Mouse (Mus musculus) embryonic facial prominence, embryonic 15.5 days (tissue): Measurements from ENCODE around the gene Birc2. TPM values are rescaled to one million over a fixed set of nuclear protein-coding genes. Genes with fewer than 3 reads are reported as not detected.

Source experiments
- ATAC-seq: fragments of 200-750 bp; cut with Nextera tagmentation; 2 replicates; pipeline ENCODE4 v1.8.0; 2017; ENCODE audit warnings: low read depth, moderate TSS enrichment; ENCODE audit not compliant: insufficient number of reproducible peaks, low FRiP score, low TSS enrichment
- H3K27ac ChIP-seq: fragments of 300-500 bp; sonication (generic); replicated peaks from 2 replicates; pipeline ENCODE4 v1.5.1; 2015; ENCODE audit warnings: mild to moderate bottlenecking, inconsistent platforms
- H3K27me3 ChIP-seq: fragments of 300-500 bp; sonication (generic); 2 replicates; pipeline ENCODE4 v1.6.1; 2015; ENCODE audit warnings: inconsistent platforms
- H3K36me3 ChIP-seq: fragments of 300-500 bp; sonication (generic); 2 replicates; pipeline ENCODE4 v1.6.1; 2015; ENCODE audit warnings: mild to moderate bottlenecking, inconsistent platforms
- H3K4me1 ChIP-seq: fragments of 300-500 bp; sonication (generic); 2 replicates; pipeline ENCODE4 v1.6.1; 2015; ENCODE audit warnings: inconsistent platforms
- H3K4me2 ChIP-seq: fragments of 300-500 bp; sonication (generic); replicated peaks from 2 replicates; pipeline ENCODE4 v1.6.1; 2015; ENCODE audit warnings: mild to moderate bottlenecking, inconsistent platforms
- H3K4me3 ChIP-seq: fragments of 300-500 bp; sonication (generic); replicated peaks from 2 replicates; pipeline ENCODE4 v1.5.1; 2015; ENCODE audit warnings: mild to moderate bottlenecking, inconsistent platforms
- H3K9ac ChIP-seq: fragments of 300-500 bp; sonication (generic); 2 replicates; pipeline ENCODE4 v1.6.1; 2015; ENCODE audit warnings: inconsistent platforms
- H3K9me3 ChIP-seq: fragments of 300-500 bp; sonication (generic); replicated peaks from 2 replicates; pipeline ENCODE4 v1.6.1; 2016; ENCODE audit warnings: inconsistent platforms
- WGBS: fragments of 180-500 bp; shearing (Covaris S2); methylation state at CpG from one replicate; pipeline ENCODE4 v1.1.7; 2015; 5-methylcytosine and 5-hydroxymethylcytosine counted together
- polyA plus RNA-seq: library from polyadenylated mRNA; unstranded; fragments of >200 nt; fragmentation: Nextera tagmentation; extraction: Ambion mirVana; gene quantifications from 2 replicates; pipeline ENCODE4 v1.2.1, GENCODE M21; 2015

Birc2 gene
- polyA plus RNA-seq, 1 experiment from 2014 or later = 38.4 TPM

DNA sequence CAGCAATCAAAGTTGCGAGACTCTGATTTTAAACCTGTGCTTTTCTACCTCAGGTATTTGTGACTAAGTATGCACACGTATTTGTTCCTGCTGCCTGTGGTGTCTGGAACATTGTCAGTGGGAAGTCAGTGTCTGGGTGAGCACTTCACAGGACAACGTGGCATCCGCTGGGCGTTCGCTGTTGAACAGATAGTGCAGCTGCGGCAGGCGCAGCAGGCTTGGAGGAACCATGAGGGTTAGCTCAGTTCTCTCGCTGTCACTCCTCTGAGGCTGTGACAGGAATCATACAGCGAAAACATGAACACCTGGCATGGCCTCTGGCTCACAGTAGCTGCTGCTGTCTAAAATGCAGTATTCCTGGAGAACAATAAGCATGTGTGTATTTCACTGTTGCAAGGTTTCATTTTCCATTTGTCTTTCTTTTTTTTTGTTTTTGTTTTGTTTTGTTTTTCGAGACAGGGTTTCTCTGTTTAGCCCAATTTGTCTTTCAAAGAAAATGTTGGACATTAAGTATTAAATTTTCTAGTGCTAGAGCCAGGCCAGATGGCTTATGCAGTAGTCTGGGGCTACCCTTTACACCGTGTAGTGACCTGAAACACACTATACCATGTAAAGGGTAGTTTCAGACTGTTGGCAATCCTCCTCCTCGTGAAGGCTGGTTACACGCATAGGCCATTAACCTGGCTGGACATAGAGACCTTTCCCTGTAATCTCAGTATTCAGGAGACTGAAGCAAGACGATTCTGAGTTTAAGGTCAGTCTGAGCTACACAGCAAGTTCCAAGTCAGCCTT is 52.8 kb downstream of the Birc2 start:
- Histone ChIP-seq H3K4me2 (no peak overlapping the region), H3K27ac (peak overlapping the region; percentile 73), H3K4me3 (no peak overlapping the region), H3K27me3 (no peaks in the 10 kb centered on the region), H3K9ac (no peak overlapping the region), H3K36me3 (0 out of 2 replicates have a peak, but pooled peaks cover 10% of the 10 kb centered on the region), H3K4me1 (peaks cover 7% of the 10 kb centered on the region; the same call in 1 of the 2 replicates), H3K9me3 (no peaks in the 10 kb centered on the region)
- 52% methylated on average over 15 of the region's 15 CpGs for WGBS
- ATAC-seq = no peak

DNA sequence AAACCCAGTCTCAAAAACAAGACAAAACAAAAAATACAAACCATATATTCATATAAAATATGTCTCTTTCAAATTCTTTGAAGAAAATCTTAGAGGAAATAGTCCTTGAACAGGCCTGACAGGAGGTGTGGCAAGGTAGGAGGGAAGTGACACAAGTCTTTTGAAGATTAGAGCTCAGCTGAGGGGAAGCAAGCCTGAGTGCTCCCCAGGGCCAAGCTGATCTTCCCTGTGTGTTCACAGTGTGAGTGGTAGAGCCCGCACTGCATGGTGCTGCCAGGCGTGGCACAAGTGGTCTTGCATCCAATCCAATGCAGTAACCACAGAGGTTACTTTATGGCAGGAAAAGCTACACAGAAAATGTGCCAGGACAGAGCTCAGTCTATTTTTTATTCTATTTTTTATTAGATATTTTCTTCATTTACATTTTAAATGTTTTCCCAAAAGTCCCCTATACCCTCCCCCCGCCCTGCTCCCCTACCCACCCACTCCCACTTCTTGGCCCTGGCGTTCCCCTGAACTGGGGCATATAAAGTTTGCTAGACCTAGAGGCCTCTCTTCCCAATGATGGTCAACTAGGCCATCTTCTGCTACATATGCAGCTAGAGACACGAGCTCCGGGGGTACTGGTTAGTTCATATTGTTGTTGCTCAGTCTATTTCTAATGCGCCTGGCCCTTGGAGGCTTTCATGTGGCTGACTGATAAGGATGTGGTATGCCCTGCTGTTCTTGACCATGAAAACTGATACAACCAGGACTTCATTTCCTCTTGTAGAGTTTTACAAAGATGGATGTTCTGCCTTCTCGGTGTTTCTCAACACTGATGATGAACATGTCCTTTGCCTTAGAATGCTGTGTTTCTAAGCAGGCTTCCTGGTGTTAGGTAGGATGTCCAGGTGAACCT is 56.4 kb downstream of the Birc2 start:
- no peak overlapping the region for H3K4me2 ChIP-seq
- H3K9me3 ChIP-seq = no peaks in the 10 kb centered on the region
- H3K27ac ChIP-seq = no peak overlapping the region
- H3K27me3 ChIP-seq = no peaks in the 10 kb centered on the region
- H3K4me3 ChIP-seq = no peak overlapping the region
- H3K36me3 ChIP-seq = 0 out of 2 replicates have a peak, but pooled peaks cover 10% of the 10 kb centered on the region
- no peak overlapping the region for H3K9ac ChIP-seq
- no peak for ATAC-seq
- WGBS = 90% methylated on average over 8 of the region's 8 CpGs
- H3K4me1 ChIP-seq = peaks cover 3% of the 10 kb centered on the region; the same call in 1 of the 2 replicates

DNA sequence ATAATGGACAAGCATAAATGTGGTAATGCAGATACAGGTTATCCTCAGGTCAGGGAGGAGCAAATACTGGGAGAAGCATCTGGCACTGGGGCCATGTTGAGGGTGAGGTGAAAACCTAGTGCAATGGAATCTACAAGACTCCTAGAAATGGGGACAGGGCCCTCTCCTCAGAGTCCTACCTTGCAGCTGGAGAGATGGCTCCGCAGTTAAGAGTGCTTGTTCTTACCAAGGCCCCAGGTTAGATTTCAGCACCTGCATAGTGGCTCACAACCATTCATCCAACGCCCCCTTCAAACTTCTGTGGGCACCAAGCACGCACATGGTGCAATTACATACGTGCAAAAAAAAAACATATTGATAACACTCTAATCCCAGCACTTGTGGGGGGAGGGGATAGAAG is 57.1 kb downstream of the Birc2 start:
- peaks cover 3% of the 10 kb centered on the region; the same call in 1 of the 2 replicates for H3K4me1 ChIP-seq
- 91% methylated on average over 4 of the region's 4 CpGs for WGBS
- no peaks in the 10 kb centered on the region for H3K27me3 ChIP-seq
- H3K36me3 ChIP-seq = 0 out of 2 replicates have a peak, but pooled peaks cover 10% of the 10 kb centered on the region
- H3K9me3 ChIP-seq = no peaks in the 10 kb centered on the region
- ATAC-seq = no peak
- no peak overlapping the region for H3K4me3 ChIP-seq
- H3K4me2 ChIP-seq = no peak overlapping the region
- H3K9ac ChIP-seq = no peak overlapping the region
- H3K27ac ChIP-seq = no peak overlapping the region

DNA sequence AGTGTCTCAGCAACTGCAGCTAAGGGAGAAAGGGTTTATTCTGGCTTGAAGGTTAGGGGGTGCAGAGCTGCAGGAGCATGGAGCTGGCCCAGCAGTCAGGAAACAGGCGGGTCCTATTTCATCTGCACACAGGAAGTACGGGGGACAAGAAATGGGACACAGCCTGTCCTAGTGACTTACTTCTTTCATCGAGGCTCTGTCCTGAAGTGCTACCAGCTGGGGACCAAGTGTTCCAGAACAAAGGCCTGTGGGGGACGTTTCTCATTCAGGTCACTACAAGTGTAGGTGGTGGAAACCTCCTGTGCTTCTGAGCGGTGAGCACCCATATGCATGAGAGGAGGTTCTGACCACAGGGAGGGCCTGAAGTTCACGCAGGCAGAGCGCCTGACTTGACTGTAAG is 58.1 kb downstream of the Birc2 start:
- WGBS = 63% methylated on average over 7 of the region's 7 CpGs
- H3K36me3 ChIP-seq = 0 out of 2 replicates have a peak, but pooled peaks cover 7% of the 10 kb centered on the region
- ATAC-seq = no peak
- peaks cover 3% of the 10 kb centered on the region; the same call in 1 of the 2 replicates for H3K4me1 ChIP-seq
- no peaks in the 10 kb centered on the region for H3K27me3 ChIP-seq
- H3K4me2 ChIP-seq = no peak overlapping the region
- no peak overlapping the region for H3K27ac ChIP-seq
- no peak overlapping the region for H3K4me3 ChIP-seq
- H3K9ac ChIP-seq = no peak overlapping the region
- H3K9me3 ChIP-seq = no peaks in the 10 kb centered on the region

DNA sequence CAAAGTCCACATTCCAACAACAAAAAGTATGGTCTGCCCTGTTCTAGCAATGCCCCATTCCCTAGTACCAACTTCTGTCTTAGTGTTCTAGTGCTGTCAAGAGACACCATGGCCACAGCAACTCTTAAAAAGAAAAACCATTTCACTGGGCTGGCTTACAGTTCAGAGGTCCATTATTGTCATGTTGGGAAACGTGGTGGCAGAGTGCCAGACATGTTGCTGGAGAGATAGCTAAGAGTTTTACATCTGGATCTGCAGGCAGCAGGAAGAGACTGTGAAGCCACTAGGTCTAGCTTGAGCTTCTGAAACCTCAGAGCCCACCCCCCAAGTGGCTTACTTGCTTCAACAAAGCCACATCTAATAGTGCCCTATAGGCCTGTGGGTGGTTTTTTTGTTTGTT is 59.2 kb downstream of the Birc2 start:
- 78% methylated on average over 1 of the region's 1 CpGs for WGBS
- peaks cover 3% of the 10 kb centered on the region; the same call in 1 of the 2 replicates for H3K4me1 ChIP-seq
- no peak overlapping the region for H3K9ac ChIP-seq
- H3K4me2 ChIP-seq = no peak overlapping the region
- H3K9me3 ChIP-seq = no peaks in the 10 kb centered on the region
- no peak overlapping the region for H3K27ac ChIP-seq
- H3K4me3 ChIP-seq = no peak overlapping the region
- peaks cover 17% of the 10 kb centered on the region; the same call in 1 of the 2 replicates for H3K36me3 ChIP-seq
- H3K27me3 ChIP-seq = no peaks in the 10 kb centered on the region
- ATAC-seq = no peak

DNA sequence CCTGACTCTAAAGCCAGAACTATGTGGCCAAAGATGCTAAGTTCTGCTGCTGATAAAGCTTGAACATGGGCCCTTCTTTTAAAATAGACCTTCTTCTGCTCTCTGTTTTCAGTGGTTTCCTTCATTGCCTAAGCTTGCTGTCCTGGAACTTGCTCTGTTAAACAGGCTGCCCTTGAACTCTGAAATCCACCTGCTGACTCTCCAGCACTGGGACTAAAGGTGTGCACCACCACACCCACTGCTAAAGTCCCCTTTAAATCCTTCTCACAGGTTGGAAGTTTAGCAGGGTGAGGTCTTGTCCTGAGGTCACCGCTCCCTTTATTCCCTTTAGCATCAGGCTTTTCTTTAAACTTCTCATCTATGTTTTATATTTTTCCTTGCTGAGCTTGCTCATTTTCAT is 59.9 kb downstream of the Birc2 start:
- no peak overlapping the region for H3K4me3 ChIP-seq
- H3K9ac ChIP-seq = no peak overlapping the region
- no peak overlapping the region for H3K4me2 ChIP-seq
- no peak overlapping the region for H3K27ac ChIP-seq
- peaks cover 17% of the 10 kb centered on the region; the same call in 1 of the 2 replicates for H3K36me3 ChIP-seq
- no peaks in the 10 kb centered on the region for H3K27me3 ChIP-seq
- H3K4me1 ChIP-seq = peaks cover 10% of the 10 kb centered on the region
- 93% methylated on average over 1 of the region's 1 CpGs for WGBS
- no peaks in the 10 kb centered on the region for H3K9me3 ChIP-seq
- ATAC-seq = no peak

DNA sequence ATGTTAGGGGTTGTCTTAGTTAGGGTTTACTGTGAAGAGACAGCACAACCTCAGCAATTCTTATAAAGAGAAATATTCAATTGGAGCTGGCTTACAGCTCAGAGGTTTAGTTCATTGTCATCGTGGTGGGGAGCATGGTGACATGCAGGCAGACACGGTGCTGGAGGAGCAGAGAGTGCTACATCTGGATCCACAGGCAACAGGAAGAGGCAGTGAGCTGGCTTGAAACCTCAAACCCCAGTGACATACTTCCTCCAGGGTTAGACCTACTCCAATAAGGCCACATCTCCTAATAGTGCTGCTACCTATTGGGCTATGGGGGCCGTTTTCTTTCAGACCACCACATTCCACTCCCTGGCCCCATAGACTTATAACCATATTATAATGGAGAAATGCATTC is 60.9 kb downstream of the Birc2 start:
- ATAC-seq = no peak
- 62% methylated on average over 3 of the region's 3 CpGs for WGBS

DNA sequence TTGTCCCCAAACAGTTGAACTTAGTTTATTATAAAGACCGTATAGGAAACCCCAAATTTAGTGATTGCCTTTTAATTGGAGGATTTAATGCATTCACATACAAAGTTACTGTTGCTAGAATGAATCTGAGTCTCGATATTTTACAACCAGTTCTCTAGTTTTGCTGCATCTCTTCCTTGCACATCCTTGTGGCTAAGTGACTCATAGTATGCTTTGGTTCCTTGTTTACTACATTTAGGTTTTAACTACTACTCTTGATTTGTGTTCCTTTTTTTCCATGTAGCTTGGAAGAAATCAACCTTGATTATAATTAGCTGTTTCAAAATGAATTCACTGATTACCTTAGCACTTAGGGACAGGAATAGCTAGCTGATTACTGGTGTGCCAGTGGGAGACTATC is 61.9 kb downstream of the Birc2 start:
- Histone ChIP-seq H3K27me3 (no peaks in the 10 kb centered on the region), H3K9ac (no peak overlapping the region), H3K4me3 (no peak overlapping the region), H3K27ac (no peak overlapping the region), H3K4me1 (peaks cover 12% of the 10 kb centered on the region), H3K4me2 (no peak overlapping the region), H3K36me3 (peaks cover 21% of the 10 kb centered on the region; the same call in 1 of the 2 replicates), H3K9me3 (no peaks in the 10 kb centered on the region)
- ATAC-seq = no peak
- WGBS = 94% methylated on average over 2 of the region's 2 CpGs

More for the DNA sequence above, 60.9 kb downstream of the Birc2 start:
- Histone ChIP-seq H3K9ac (no peak overlapping the region), H3K9me3 (no peaks in the 10 kb centered on the region), H3K4me3 (no peak overlapping the region), H3K27me3 (no peaks in the 10 kb centered on the region), H3K27ac (no peak overlapping the region), H3K4me1 (peaks cover 12% of the 10 kb centered on the region), H3K36me3 (peaks cover 16% of the 10 kb centered on the region; the same call in 1 of the 2 replicates), H3K4me2 (no peak overlapping the region)

DNA sequence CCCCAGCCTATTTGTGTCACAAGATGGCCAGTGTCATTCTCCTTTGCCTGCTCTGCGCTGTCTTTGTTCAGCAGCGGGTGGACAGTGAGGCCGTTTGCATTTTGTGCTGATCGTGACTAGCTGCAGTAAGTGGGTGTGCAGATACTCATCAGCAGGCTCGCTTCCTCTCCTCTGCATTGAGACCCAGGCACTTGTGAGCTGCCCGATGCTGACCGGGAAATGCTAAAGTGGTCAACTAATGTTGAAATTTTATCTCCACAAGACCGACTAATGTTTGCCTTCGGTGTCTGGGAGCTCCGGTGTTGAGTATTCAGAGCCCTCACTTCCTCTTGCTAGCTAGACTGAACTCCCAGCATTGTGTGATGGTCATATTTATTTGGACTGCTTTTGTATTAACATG is 62.3 kb downstream of the Birc2 start:
- H3K4me1 ChIP-seq = peaks cover 12% of the 10 kb centered on the region
- no peak overlapping the region for H3K4me3 ChIP-seq
- peaks cover 26% of the 10 kb centered on the region; the same call in 1 of the 2 replicates for H3K36me3 ChIP-seq
- WGBS = 85% methylated on average over 10 of the region's 10 CpGs
- no peaks in the 10 kb centered on the region for H3K9me3 ChIP-seq
- H3K27ac ChIP-seq = no peak overlapping the region
- H3K27me3 ChIP-seq = no peaks in the 10 kb centered on the region
- H3K9ac ChIP-seq = no peak overlapping the region
- no peak overlapping the region for H3K4me2 ChIP-seq
- no peak for ATAC-seq

DNA sequence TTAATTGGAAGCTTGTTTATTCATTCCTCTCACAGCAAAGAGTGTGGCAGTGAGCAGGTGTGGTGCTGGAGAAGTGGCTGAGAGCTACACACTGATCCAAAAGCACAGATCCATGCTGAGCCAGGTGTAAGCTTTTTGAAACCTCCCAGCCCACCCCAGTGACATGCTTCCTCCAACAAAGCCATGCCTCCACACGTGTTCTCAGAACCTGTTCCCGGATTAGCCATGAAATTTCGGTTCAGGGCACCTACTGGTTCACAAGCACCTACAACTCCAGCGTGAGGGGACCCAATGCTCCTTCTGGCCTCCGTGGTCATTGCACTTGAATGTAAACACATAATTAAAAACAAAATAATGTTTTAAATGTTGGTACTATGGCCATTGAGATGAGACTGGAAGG is 63.2 kb downstream of the Birc2 start:
- Histone ChIP-seq H3K9me3 (no peaks in the 10 kb centered on the region), H3K4me2 (no peak overlapping the region), H3K27me3 (no peaks in the 10 kb centered on the region), H3K4me1 (peaks cover 12% of the 10 kb centered on the region), H3K4me3 (no peak overlapping the region), H3K36me3 (peaks cover 30% of the 10 kb centered on the region; the same call in 1 of the 2 replicates), H3K27ac (no peak overlapping the region), H3K9ac (no peak overlapping the region)
- ATAC-seq = no peak
- WGBS = 86% methylated on average over 5 of the region's 5 CpGs
